Mouse (Mus musculus) CH12.LX (cell line): Measurements from ENCODE around the gene Pitx1.

Experiments used
- CTCF ChIP-seq, 2 experiments: IDR thresholded peaks in 1 of 2; conservative IDR thresholded peaks in 1 of 2; 2 replicates each; pipeline ENCODE4 v1.5.1; 2011 to 2012; ENCODE audit warnings: low read depth in 2 of 2, low read length in 2 of 2, improper control_type of control experiment in 1 of 2, inconsistent platforms in 1 of 2, mild to moderate bottlenecking in 1 of 2, moderate library complexity in 1 of 2
- MYC ChIP-seq: IDR thresholded peaks from 2 replicates; pipeline ENCODE4 v1.6.1; 2011; ENCODE audit warnings: low read depth, mild to moderate bottlenecking, improper control_type of control experiment, low read length
- POLR2A ChIP-seq: IDR thresholded peaks from 2 replicates; pipeline ENCODE4 v1.6.1; 2011; ENCODE audit warnings: low read depth, mild to moderate bottlenecking, improper control_type of control experiment, low read length
- POLR2AphosphoS2 ChIP-seq: IDR thresholded peaks from 2 replicates; pipeline ENCODE4 v1.6.1; 2011; ENCODE audit warnings: low read depth, low read length, improper control_type of control experiment
- RCOR1 ChIP-seq: conservative IDR thresholded peaks from 2 replicates; pipeline ENCODE4 v1.6.1; 2012; ENCODE audit warnings: low read depth, mild to moderate bottlenecking, inconsistent platforms, low read length, improper control_type of control experiment
- UBTF ChIP-seq: IDR thresholded peaks from 2 replicates; pipeline ENCODE4 v1.6.1; 2012; ENCODE audit warnings: low read depth, mild to moderate bottlenecking, inconsistent platforms, low read length, improper control_type of control experiment, moderate library complexity
- USF2 ChIP-seq: conservative IDR thresholded peaks from 2 replicates; pipeline ENCODE4 v1.6.1; 2011; ENCODE audit warnings: low read depth, low read length, improper control_type of control experiment
- ZC3H11A ChIP-seq: IDR thresholded peaks from 2 replicates; pipeline ENCODE4 v1.6.1; 2012; ENCODE audit warnings: low read depth, mild to moderate bottlenecking, inconsistent platforms, low read length, improper control_type of control experiment

DNA sequence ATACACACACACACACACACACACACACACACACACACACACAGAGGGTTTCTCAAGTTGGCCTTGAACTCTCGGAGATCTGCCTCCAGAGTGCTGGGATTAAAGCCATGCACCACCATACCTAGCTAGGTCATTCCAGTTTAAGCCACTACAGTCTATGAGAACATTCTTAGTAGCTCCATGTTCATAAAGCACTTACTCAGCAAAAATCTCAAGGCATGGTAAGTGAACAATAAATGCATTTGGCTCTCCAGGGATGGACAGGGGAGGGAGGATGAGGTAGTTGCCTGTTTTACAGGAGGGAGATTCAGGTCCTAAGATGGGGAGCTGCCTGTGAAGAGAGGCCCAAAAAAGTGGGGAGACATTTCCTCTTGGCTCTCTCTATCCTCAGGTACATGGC, 32.0 kb downstream of the Pitx1 start:
- TF ChIP-seq POLR2AphosphoS2 (no peak), MYC (no peak), ZC3H11A (no peak), USF2 (no peak), CTCF (conservative IDR thresholded peaks at IDR 0.05 in 1 of 2, IDR thresholded peaks at IDR 0.05 in 1 of 2; ENCODE audit: low read depth in 2 of 2, low read length in 2 of 2) (no peak), UBTF (no peak), RCOR1 (no peak), POLR2A (no peak)
